Comparison of ENCODE assay signal across 21 mouse cellular contexts in genomic region chr17:27060698-27061097, GRCm38 (mm10). TPM values are rescaled to one million over a fixed set of nuclear protein-coding genes. Genes with fewer than 3 reads are reported as not detected.
A peak's percentile ranks its signal among the peaks of the same experiment; 100 is the strongest.
DNase-seq lines count a peak whose midpoint lies in the region; ATAC-seq and TF ChIP-seq lines count a peak whose summit lies in the region.
"Had no signal": no experiment of that assay in that cellular context is flagged by ENCODE, and none has a peak within 500 bp of the region (broad histone marks: within the 10 kb centered on the region; RNA-seq: fewer than 3 reads in every experiment).

No protein-coding gene starts in this region.

- H3K4me1 ChIP-seq in kidney, embryonic 16.5 days (ENCODE audit: insufficient read depth, low read length): peaks cover 45% of the 10 kb centered on the region
- peaks cover 21% of the 10 kb centered on the region for H3K4me1 ChIP-seq in intestine, embryonic 14.5 days (replicated peaks; ENCODE audit: control insufficient read depth, insufficient read depth, low read length)
- peaks cover 7% of the 10 kb centered on the region for H3K4me1 ChIP-seq in intestine, postnatal 0 days (replicated peaks; ENCODE audit: control insufficient read depth, insufficient read depth, low read length)
- H3K4me1 ChIP-seq in stomach, embryonic 16.5 days (ENCODE audit: control insufficient read depth, insufficient read depth, low read length): peaks cover 30% of the 10 kb centered on the region
- H3K4me1 ChIP-seq in heart, embryonic 10.5 days: peaks cover 75% of the 10 kb centered on the region

- WGBS in kidney, embryonic 16.5 days: 51% methylated on average over 8 of the region's 8 CpGs
- WGBS in intestine, embryonic 14.5 days: 60% methylated on average over 8 of the region's 8 CpGs
- WGBS in intestine, postnatal 0 days: 36% methylated on average over 8 of the region's 8 CpGs
- 52% methylated on average over 8 of the region's 8 CpGs for WGBS in stomach, embryonic 16.5 days
- WGBS in heart, embryonic 10.5 days: 73% methylated on average over 8 of the region's 8 CpGs

- H3K4me3 ChIP-seq in kidney, embryonic 16.5 days (ENCODE audit: low read length): no peak overlapping the region
- no peak overlapping the region for H3K4me3 ChIP-seq in intestine, embryonic 14.5 days (ENCODE audit: low read depth, low read length)
- H3K4me3 ChIP-seq in intestine, postnatal 0 days (ENCODE audit: low read depth, low read length): no peak overlapping the region
- no peak overlapping the region for H3K4me3 ChIP-seq in stomach, embryonic 16.5 days (replicated peaks; ENCODE audit: low read length)
- no peak overlapping the region for H3K4me3 ChIP-seq in heart, embryonic 10.5 days
- H3K4me3 ChIP-seq: forebrain, embryonic 10.5 days; gastrocnemius, adult 2 months; hindbrain, embryonic 12.5 days had no signal

- ATAC-seq in kidney, embryonic 16.5 days (ENCODE audit: low FRiP score, low TSS enrichment): no peak
- ATAC-seq in intestine, embryonic 14.5 days (replicated peaks; ENCODE audit: low FRiP score, low TSS enrichment, low read depth): no peak
- no peak for ATAC-seq in intestine, postnatal 0 days
- ATAC-seq in stomach, embryonic 16.5 days (ENCODE audit: insufficient read depth, low FRiP score): no peak
- no peak for ATAC-seq in erythroid progenitor cell, adult 5-6 weeks (replicated peaks; ENCODE audit: low FRiP score, poor library complexity, severe bottlenecking)
- ATAC-seq: CD4-positive, CD25-positive, alpha-beta regulatory T cell, adult 4 months; forebrain, embryonic 14.5 days had no signal

- H3K27ac ChIP-seq in kidney, embryonic 16.5 days (ENCODE audit: low read length): peak overlapping the region; percentile 27; the same call in 1 of the 2 replicates
- peak overlapping the region; percentile 7; the same call in 1 of the 2 replicates for H3K27ac ChIP-seq in intestine, embryonic 14.5 days (ENCODE audit: low read depth)
- H3K27ac ChIP-seq in intestine, postnatal 0 days (ENCODE audit: low read depth, low read length): no peak overlapping the region
- peak overlapping the region; percentile 38; the same call in 1 of the 2 replicates for H3K27ac ChIP-seq in stomach, embryonic 16.5 days (ENCODE audit: low read length)
- H3K27ac ChIP-seq in heart, embryonic 10.5 days: no peak overlapping the region
- H3K27ac ChIP-seq: forebrain, embryonic 10.5 days; gastrocnemius, adult 2 months; hindbrain, embryonic 12.5 days had no signal

- H3K4me2 ChIP-seq in kidney, embryonic 16.5 days (replicated peaks; ENCODE audit: low read depth, low read length): 0 out of 2 replicates have a peak overlapping the region, but pooled peaks have one; percentile 2
- peak overlapping the region; percentile 94; the same call in 1 of the 2 replicates for H3K4me2 ChIP-seq in intestine, embryonic 14.5 days (ENCODE audit: low read length)
- peak overlapping the region; percentile 96 for H3K4me2 ChIP-seq in intestine, postnatal 0 days (replicated peaks; ENCODE audit: low read depth)
- peak overlapping the region; percentile 98 for H3K4me2 ChIP-seq in stomach, embryonic 16.5 days (ENCODE audit: low read depth, low read length)
- H3K4me2 ChIP-seq: hindbrain, embryonic 12.5 days had no signal

- H3K9ac ChIP-seq in kidney, embryonic 16.5 days (replicated peaks; ENCODE audit: low read length): no peak overlapping the region; the same call in 1 of the 2 replicates
- no peak overlapping the region for H3K9ac ChIP-seq in intestine, embryonic 14.5 days (ENCODE audit: low read length)
- H3K9ac ChIP-seq in intestine, postnatal 0 days (ENCODE audit: low read depth, low read length): no peak overlapping the region
- peak overlapping the region; percentile 36; the same call in 1 of the 2 replicates for H3K9ac ChIP-seq in stomach, embryonic 16.5 days (ENCODE audit: low read length)
- H3K9ac ChIP-seq: hindbrain, embryonic 12.5 days had no signal

- H3K9me3 ChIP-seq in kidney, embryonic 16.5 days (ENCODE audit: low read length): no peaks in the 10 kb centered on the region
- H3K9me3 ChIP-seq in intestine, embryonic 14.5 days (ENCODE audit: control insufficient read depth, low read length): no peaks in the 10 kb centered on the region
- no peaks in the 10 kb centered on the region for H3K9me3 ChIP-seq in intestine, postnatal 0 days (ENCODE audit: control insufficient read depth)
- H3K9me3 ChIP-seq in stomach, embryonic 16.5 days (replicated peaks; ENCODE audit: control insufficient read depth, low read length): no peaks in the 10 kb centered on the region
- H3K9me3 ChIP-seq in heart, embryonic 10.5 days: no peaks in the 10 kb centered on the region
- H3K9me3 ChIP-seq: forebrain, embryonic 10.5 days; hindbrain, embryonic 12.5 days had no signal

- no peaks in the 10 kb centered on the region for H3K36me3 ChIP-seq in kidney, embryonic 16.5 days (ENCODE audit: insufficient read depth, low read length)
- no peaks in the 10 kb centered on the region for H3K36me3 ChIP-seq in intestine, embryonic 14.5 days (ENCODE audit: control insufficient read depth, insufficient read depth, low read length)
- no peaks in the 10 kb centered on the region for H3K36me3 ChIP-seq in intestine, postnatal 0 days (ENCODE audit: control insufficient read depth, insufficient read depth)
- no peaks in the 10 kb centered on the region for H3K36me3 ChIP-seq in stomach, embryonic 16.5 days (ENCODE audit: control insufficient read depth, insufficient read depth, low read length)
- no peaks in the 10 kb centered on the region for H3K36me3 ChIP-seq in heart, embryonic 10.5 days
- H3K36me3 ChIP-seq: forebrain, embryonic 10.5 days; hindbrain, embryonic 12.5 days had no signal

- no peak for DNase-seq in kidney, adult 18-20 months
- no peak for DNase-seq in intestine, embryonic 14.5 days (ENCODE audit: low spot score)
- DNase-seq in ovary, postnatal 36 days (ENCODE audit: low spot score): no peak
- DNase-seq in heart, embryonic 10.5 days (ENCODE audit: low spot score): no peak
- DNase-seq: adrenal gland, postnatal 14 days; B cell, adult 2 months; cerebellum, adult 11-12 months; cerebellum, adult 9-10 months; cerebellum, postnatal 25 days; gastrocnemius, adult 2 months; gastrocnemius, postnatal 25 days; heart, postnatal 10 days; heart, postnatal 4 days had no signal

- no peaks in the 10 kb centered on the region for H3K27me3 ChIP-seq in kidney, embryonic 16.5 days (ENCODE audit: insufficient read depth, low read length)
- H3K27me3 ChIP-seq in intestine, embryonic 14.5 days (replicated peaks; ENCODE audit: control insufficient read depth, insufficient read depth, low read length): peaks cover 8% of the 10 kb centered on the region; the same call in 1 of the 2 replicates
- H3K27me3 ChIP-seq in intestine, postnatal 0 days (replicated peaks; ENCODE audit: control insufficient read depth, insufficient read depth, low read length): no peaks in the 10 kb centered on the region
- H3K27me3 ChIP-seq in stomach, embryonic 16.5 days (ENCODE audit: control insufficient read depth, insufficient read depth, low read length): no peaks in the 10 kb centered on the region
- H3K27me3 ChIP-seq in heart, embryonic 10.5 days (ENCODE audit: insufficient read depth, poor library complexity, severe bottlenecking): peaks cover 46% of the 10 kb centered on the region

- TF ChIP-seq CTCF in intestine, postnatal 0 days (IDR thresholded peaks at IDR 0.05; ENCODE audit: low read depth): no peak

RNA-seq across cellular contexts. Expression of gene Itpr3, which starts 3.6 kb away (rescaled TPM):
- 9.3 and 9.6 TPM in 2 replicates for polyA plus RNA-seq in kidney, embryonic 16.5 days (2015; fragmentation: Nextera tagmentation; extraction: Ambion mirVana)
- 14.2 and 16.5 TPM in 2 replicates for polyA plus RNA-seq in intestine, embryonic 14.5 days (2014; fragmentation: Nextera tagmentation; extraction: Ambion mirVana)
- polyA plus RNA-seq in intestine, postnatal 0 days (2015; fragmentation: Nextera tagmentation; extraction: Ambion mirVana): 6.1 and 7.2 TPM in 2 replicates
- polyA plus RNA-seq in stomach, embryonic 16.5 days (2015; fragmentation: Nextera tagmentation; extraction: Ambion mirVana): 15.0 and 16.7 TPM in 2 replicates
- 1.3 and 9.0 TPM in 2 replicates for total RNA-seq in erythroid progenitor cell, adult 5-6 weeks (2015; ENCODE audit: low replicate concordance)
- total RNA-seq in erythroid progenitor cell, adult 5-6 weeks (2017; ENCODE audit: low replicate concordance): 0.98 and 2.2 TPM in 2 replicates
- polyA plus RNA-seq in heart, embryonic 10.5 days (2016; fragmentation: Nextera tagmentation; extraction: Ambion mirVana): 2.9 TPM in 2 replicates

RNA-seq across cellular contexts. Expression of gene Bak1, which starts 31.9 kb away (rescaled TPM):
- polyA plus RNA-seq in kidney, embryonic 16.5 days (2015; fragmentation: Nextera tagmentation; extraction: Ambion mirVana): 7.4 and 9.5 TPM in 2 replicates
- polyA plus RNA-seq in intestine, embryonic 14.5 days (2014; fragmentation: Nextera tagmentation; extraction: Ambion mirVana): 10.1 and 11.2 TPM in 2 replicates
- polyA plus RNA-seq in intestine, postnatal 0 days (2015; fragmentation: Nextera tagmentation; extraction: Ambion mirVana): 18.1 and 18.2 TPM in 2 replicates
- 6.7 and 7.0 TPM in 2 replicates for polyA plus RNA-seq in stomach, embryonic 16.5 days (2015; fragmentation: Nextera tagmentation; extraction: Ambion mirVana)
- total RNA-seq in erythroid progenitor cell, adult 5-6 weeks (2015; ENCODE audit: low replicate concordance): 32.7 and 36.0 TPM in 2 replicates
- 11.4 and 12.5 TPM in 2 replicates for total RNA-seq in erythroid progenitor cell, adult 5-6 weeks (2017; ENCODE audit: low replicate concordance)
- 4.0 and 6.8 TPM in 2 replicates for polyA plus RNA-seq in heart, embryonic 10.5 days (2016; fragmentation: Nextera tagmentation; extraction: Ambion mirVana)

Comparison
In these comparisons a context has a peak if more than half of its experiments do, and no peak if none do; other contexts are left out.
1. H3K27ac ChIP-seq: peak in kidney, embryonic 16.5 days (single experiment), intestine, embryonic 14.5 days (single experiment) and stomach, embryonic 16.5 days (single experiment); none in intestine, postnatal 0 days (single experiment) and heart, embryonic 10.5 days (single experiment).
2. H3K4me2 ChIP-seq: peak in every context shown above with its lines; median percentile 98 in stomach, embryonic 16.5 days; 96 in intestine, postnatal 0 days; 94 in intestine, embryonic 14.5 days; 2 in kidney, embryonic 16.5 days.